Mouse (Mus musculus) neural tube, embryonic 15.5 days (tissue): ENCODE measurements around the gene Grip2. TPM values are rescaled to one million over a fixed set of nuclear protein-coding genes. Genes with fewer than 3 reads are reported as not detected.

Experiments
- ATAC-seq: fragments of 200-750 bp; cut with Nextera tagmentation; 2 replicates; pipeline ENCODE4 v1.8.0; 2017; ENCODE audit warnings: mild to moderate bottlenecking, moderate TSS enrichment, moderate library complexity; ENCODE audit not compliant: low FRiP score
- H3K27ac ChIP-seq: fragments of 300-500 bp; sonication (generic); replicated peaks from 2 replicates; pipeline ENCODE4 v1.5.1; 2015; ENCODE audit warnings: mild to moderate bottlenecking, inconsistent platforms
- H3K27me3 ChIP-seq: fragments of 300-500 bp; sonication (generic); replicated peaks from 2 replicates; pipeline ENCODE4 v1.6.1; 2015; ENCODE audit warnings: inconsistent platforms
- H3K36me3 ChIP-seq: fragments of 300-500 bp; sonication (generic); 2 replicates; pipeline ENCODE4 v1.6.1; 2015; ENCODE audit warnings: inconsistent platforms
- H3K4me1 ChIP-seq: fragments of 300-500 bp; sonication (generic); 2 replicates; pipeline ENCODE4 v1.6.1; 2015; ENCODE audit warnings: inconsistent platforms
- H3K4me2 ChIP-seq: fragments of 300-500 bp; sonication (generic); 2 replicates; pipeline ENCODE4 v1.6.1; 2015; ENCODE audit warnings: inconsistent platforms, mild to moderate bottlenecking, moderate library complexity
- H3K4me3 ChIP-seq: fragments of 300-500 bp; sonication (generic); replicated peaks from 2 replicates; pipeline ENCODE4 v1.5.1; 2015; ENCODE audit warnings: mild to moderate bottlenecking, inconsistent platforms
- H3K9ac ChIP-seq: fragments of 300-500 bp; sonication (generic); replicated peaks from 2 replicates; pipeline ENCODE4 v1.6.1; 2015; ENCODE audit warnings: mild to moderate bottlenecking, inconsistent platforms
- H3K9me3 ChIP-seq: fragments of 300-500 bp; sonication (generic); replicated peaks from 2 replicates; pipeline ENCODE4 v1.6.1; 2016; ENCODE audit warnings: inconsistent platforms
- WGBS: fragments of 180-500 bp; shearing (Covaris S2); methylation state at CpG from one replicate; pipeline ENCODE4 v1.1.7; 2015; ENCODE audit warnings: mixed read lengths; 5-methylcytosine and 5-hydroxymethylcytosine counted together
- polyA plus RNA-seq: library from polyadenylated mRNA; unstranded; fragments of >200 nt; fragmentation: Nextera tagmentation; extraction: Ambion mirVana; gene quantifications from 2 replicates; pipeline ENCODE4 v1.2.1, GENCODE M21; 2015

Grip2 gene
- polyA plus RNA-seq, 1 experiment from 2014 or later = 8.6 TPM

- no peaks in the 10 kb centered on the region for H3K36me3 ChIP-seq
- H3K27ac ChIP-seq = peak overlapping the region; percentile 48; the same call in 1 of the 2 replicates
- H3K4me1 ChIP-seq = peaks cover 28% of the 10 kb centered on the region
- no peak overlapping the region for H3K4me2 ChIP-seq
- H3K9me3 ChIP-seq = no peaks in the 10 kb centered on the region
- H3K27me3 ChIP-seq = no peaks in the 10 kb centered on the region
- no peak overlapping the region for H3K9ac ChIP-seq
- H3K4me3 ChIP-seq = no peak overlapping the region
- peak; percentile 30; the same call in 1 of the 2 replicates for ATAC-seq
- WGBS = 11% methylated on average over 3 of the region's 3 CpGs
Measured at GRCm38 (mm10) chr6:91832863-91833440, 5.9 kb upstream of the Grip2 start.

- no peak overlapping the region for H3K4me2 ChIP-seq
- no peaks in the 10 kb centered on the region for H3K9me3 ChIP-seq
- H3K36me3 ChIP-seq = no peaks in the 10 kb centered on the region
- no peak overlapping the region for H3K27ac ChIP-seq
- H3K27me3 ChIP-seq = no peaks in the 10 kb centered on the region
- 0 out of 2 replicates have a peak, but pooled peaks have one; percentile 45 for ATAC-seq
- no peak overlapping the region for H3K4me3 ChIP-seq
- WGBS = 30% methylated on average over 5 of the region's 5 CpGs
- H3K4me1 ChIP-seq = peaks cover 23% of the 10 kb centered on the region
- no peak overlapping the region for H3K9ac ChIP-seq
Measured at GRCm38 (mm10) chr6:91827926-91828325, 876 bp upstream of the Grip2 start.

- H3K4me3 ChIP-seq = no peak overlapping the region
- H3K4me1 ChIP-seq = peaks cover 6% of the 10 kb centered on the region; the same call in 1 of the 2 replicates
- WGBS = 75% methylated on average over 8 of the region's 8 CpGs
- H3K9ac ChIP-seq = no peak overlapping the region
- ATAC-seq = no peak
- no peaks in the 10 kb centered on the region for H3K27me3 ChIP-seq
- no peak overlapping the region for H3K4me2 ChIP-seq
- H3K9me3 ChIP-seq = no peaks in the 10 kb centered on the region
- H3K27ac ChIP-seq = no peak overlapping the region
- H3K36me3 ChIP-seq = no peaks in the 10 kb centered on the region
Measured at GRCm38 (mm10) chr6:91818271-91818670, 8.8 kb downstream of the Grip2 start.

- Histone ChIP-seq H3K27ac (no peak overlapping the region), H3K4me2 (no peak overlapping the region), H3K36me3 (no peaks in the 10 kb centered on the region), H3K4me1 (peaks cover 15% of the 10 kb centered on the region), H3K9me3 (no peaks in the 10 kb centered on the region), H3K4me3 (no peak overlapping the region), H3K27me3 (no peaks in the 10 kb centered on the region), H3K9ac (no peak overlapping the region)
- ATAC-seq = no peak
- 84% methylated on average over 6 of the region's 6 CpGs for WGBS
Measured at GRCm38 (mm10) chr6:91815976-91816375, 11.1 kb downstream of the Grip2 start.

- H3K27me3 ChIP-seq = peaks cover 5% of the 10 kb centered on the region; the same call in 1 of the 2 replicates
- peaks cover 24% of the 10 kb centered on the region for H3K4me1 ChIP-seq
- H3K9me3 ChIP-seq = no peaks in the 10 kb centered on the region
- H3K9ac ChIP-seq = no peak overlapping the region
- H3K27ac ChIP-seq = no peak overlapping the region
- H3K4me3 ChIP-seq = no peak overlapping the region
- WGBS = 75% methylated on average over 3 of the region's 3 CpGs
- H3K36me3 ChIP-seq = no peaks in the 10 kb centered on the region
- no peak overlapping the region for H3K4me2 ChIP-seq
- no peak for ATAC-seq
Measured at GRCm38 (mm10) chr6:91813611-91814010, 13.4 kb downstream of the Grip2 start.

- ATAC-seq = peak; percentile 54
- no peaks in the 10 kb centered on the region for H3K36me3 ChIP-seq
- H3K27me3 ChIP-seq = peaks cover 28% of the 10 kb centered on the region
- WGBS = 4% methylated on average over 1 of the region's 1 CpGs
- peaks cover 41% of the 10 kb centered on the region for H3K4me1 ChIP-seq
- H3K9ac ChIP-seq = no peak overlapping the region
- no peaks in the 10 kb centered on the region for H3K9me3 ChIP-seq
- no peak overlapping the region for H3K4me2 ChIP-seq
- H3K4me3 ChIP-seq = no peak overlapping the region
- peak overlapping the region; percentile 56; the same call in 1 of the 2 replicates for H3K27ac ChIP-seq
Measured at GRCm38 (mm10) chr6:91810007-91810406, 17.0 kb downstream of the Grip2 start.

GRCm38 (mm10) chr6:91808022-91808421 is 19.0 kb downstream of the Grip2 start:
- ATAC-seq = no peak
- Histone ChIP-seq H3K36me3 (no peaks in the 10 kb centered on the region), H3K9ac (no peak overlapping the region), H3K9me3 (no peaks in the 10 kb centered on the region), H3K4me2 (no peak overlapping the region), H3K27ac (no peak overlapping the region), H3K27me3 (peaks cover 32% of the 10 kb centered on the region), H3K4me1 (peaks cover 44% of the 10 kb centered on the region), H3K4me3 (no peak overlapping the region)
- WGBS = 59% methylated on average over 6 of the region's 6 CpGs

- Histone ChIP-seq H3K27ac (peak overlapping the region; percentile 18; the same call in 1 of the 2 replicates), H3K9ac (peak overlapping the region; percentile 41), H3K27me3 (peaks cover 32% of the 10 kb centered on the region), H3K36me3 (no peaks in the 10 kb centered on the region), H3K4me2 (peak overlapping the region; percentile 54), H3K4me3 (peak overlapping the region; percentile 32), H3K4me1 (peaks cover 44% of the 10 kb centered on the region), H3K9me3 (no peaks in the 10 kb centered on the region)
- WGBS = 8% methylated on average over 22 of the region's 23 CpGs
- ATAC-seq = no peak
Measured at GRCm38 (mm10) chr6:91807169-91807568, 19.9 kb downstream of the Grip2 start.

GRCm38 (mm10) chr6:91804177-91804576 is 22.9 kb downstream of the Grip2 start:
- Histone ChIP-seq H3K27me3 (peaks cover 31% of the 10 kb centered on the region), H3K36me3 (no peaks in the 10 kb centered on the region), H3K27ac (no peak overlapping the region), H3K4me2 (no peak overlapping the region), H3K4me1 (peaks cover 27% of the 10 kb centered on the region), H3K4me3 (no peak overlapping the region), H3K9me3 (no peaks in the 10 kb centered on the region), H3K9ac (no peak overlapping the region)
- 35% methylated on average over 7 of the region's 7 CpGs for WGBS
- ATAC-seq = no peak

- Histone ChIP-seq H3K4me1 (peaks cover 12% of the 10 kb centered on the region), H3K4me2 (no peak overlapping the region), H3K36me3 (no peaks in the 10 kb centered on the region), H3K27ac (no peak overlapping the region), H3K27me3 (no peaks in the 10 kb centered on the region), H3K4me3 (no peak overlapping the region), H3K9me3 (no peaks in the 10 kb centered on the region), H3K9ac (no peak overlapping the region)
- 73% methylated on average over 12 of the region's 12 CpGs for WGBS
- no peak for ATAC-seq
Measured at GRCm38 (mm10) chr6:91798496-91798895, 28.6 kb downstream of the Grip2 start.

- WGBS = 91% methylated on average over 4 of the region's 4 CpGs
- no peaks in the 10 kb centered on the region for H3K36me3 ChIP-seq
- no peaks in the 10 kb centered on the region for H3K27me3 ChIP-seq
- H3K9me3 ChIP-seq = no peaks in the 10 kb centered on the region
- H3K27ac ChIP-seq = no peak overlapping the region
- H3K4me2 ChIP-seq = no peak overlapping the region
- H3K4me3 ChIP-seq = no peak overlapping the region
- no peak overlapping the region for H3K9ac ChIP-seq
- ATAC-seq = no peak
- peaks cover 25% of the 10 kb centered on the region for H3K4me1 ChIP-seq
Measured at GRCm38 (mm10) chr6:91796736-91797135, 30.3 kb downstream of the Grip2 start.

GRCm38 (mm10) chr6:91796064-91796463 is 31.0 kb downstream of the Grip2 start:
- Histone ChIP-seq H3K27me3 (no peaks in the 10 kb centered on the region), H3K4me2 (no peak overlapping the region), H3K27ac (no peak overlapping the region), H3K36me3 (no peaks in the 10 kb centered on the region), H3K9me3 (no peaks in the 10 kb centered on the region), H3K4me3 (no peak overlapping the region), H3K4me1 (peaks cover 32% of the 10 kb centered on the region), H3K9ac (no peak overlapping the region)
- ATAC-seq = no peak
- WGBS = 66% methylated on average over 9 of the region's 9 CpGs
